Mouse (Mus musculus) kidney, postnatal 4 days (tissue): Measurements from ENCODE around the gene Fam110a.

Experiments
- DNase-seq, 2 experiments: peaks; one replicate each; pipeline ENCODE4 v3.0.0; 2021; ENCODE audit warnings: mixed read lengths in 2 of 2

Gene Fam110a

GRCm38 (mm10) chr2:151930389-151931074, 49.5 kb downstream of the Fam110a start:
- DNase-seq, result peak; percentile 93 to 94

- DNase-seq, result no peak
These were observed 52.9 kb downstream of the Fam110a start for GRCm38 (mm10) chr2:151927103-151927502.

GRCm38 (mm10) chr2:151925715-151926114, 54.3 kb downstream of the Fam110a start:
- no peak for DNase-seq

- DNase-seq, result no peak
These were observed 55.7 kb downstream of the Fam110a start for GRCm38 (mm10) chr2:151924276-151924675.

GRCm38 (mm10) chr2:151921596-151921995, 58.4 kb downstream of the Fam110a start:
- peak; percentile 38 to 60 for DNase-seq

- no peak for DNase-seq
These were observed 59.0 kb downstream of the Fam110a start for GRCm38 (mm10) chr2:151921068-151921467.
